Mouse (Mus musculus) spleen, postnatal 0 days (tissue): Measurements from ENCODE around the gene Nhej1. TPM values are rescaled to one million over a fixed set of nuclear protein-coding genes. Genes with fewer than 3 reads are reported as not detected.

ENCODE experiments used
- polyA plus RNA-seq: library from polyadenylated mRNA; unstranded; fragments of >200 nt; fragmentation: Nextera tagmentation; extraction: Ambion mirVana; gene quantifications from 2 replicates; pipeline ENCODE4 v1.2.1, GENCODE M21; 2015

Nhej1 gene
- 7.1 and 7.9 TPM in 2 replicates for polyA plus RNA-seq

GRCm38 (mm10) chr1:75124346-75125321 is at the start of gene Nhej1:
Nhej1 (minus strand) TSS chr1:75125200.

GRCm38 (mm10) chr1:75168472-75169464 is 43.8 kb upstream of the Nhej1 start, which contains the start of gene Zfand2b:
Zfand2b (plus strand) TSS chr1:75168646.

GRCm38 (mm10) chr1:75142301-75143261 is 17.6 kb upstream of the Nhej1 start, which contains the start of the genes Cnppd1 and Retreg2:
Cnppd1 (minus strand) TSS chr1:75142711.
Retreg2 (plus strand) TSS chr1:75142778.

GRCm38 (mm10) chr1:75133421-75134207 is 8.6 kb upstream of the Nhej1 start, which contains the start of gene Slc23a3:
Slc23a3 (minus strand) TSS chr1:75133890.

GRCm38 (mm10) chr1:74951556-74952210 is 173.3 kb downstream of the Nhej1 start, which contains the start of gene Ihh:
Ihh (minus strand) TSS chr1:74951672.

GRCm38 (mm10) chr1:74935402-74935801 is 189.6 kb downstream of the Nhej1 start, which contains the start of gene Cfap65:
Cfap65 (minus strand) TSS chr1:74935599.

Other genes starting within 250 kb of the Nhej1 start
- gene Fev, start 239.8 kb downstream of the Nhej1 start, polyA plus RNA-seq, result not detected in 2 replicates
- gene Cryba2, start 232.1 kb downstream of the Nhej1 start, polyA plus RNA-seq, result not detected in 2 replicates
- not detected in 2 replicates for gene Cfap65, start 189.6 kb downstream of the Nhej1 start, polyA plus RNA-seq
- gene Ihh, start 173.5 kb downstream of the Nhej1 start, polyA plus RNA-seq, result 1.7 and 2.4 TPM in 2 replicates
- gene Slc23a3, start 8.7 kb upstream of the Nhej1 start, polyA plus RNA-seq, result 0.94 and 1.3 TPM in 2 replicates
- gene Cnppd1, start 17.5 kb upstream of the Nhej1 start, polyA plus RNA-seq, result 67.5 and 72.4 TPM in 2 replicates
- gene Retreg2, start 17.6 kb upstream of the Nhej1 start, polyA plus RNA-seq, result 59.5 and 62.7 TPM in 2 replicates
- gene Zfand2b, start 43.4 kb upstream of the Nhej1 start, polyA plus RNA-seq, result 44.8 and 52.0 TPM in 2 replicates
- 48.6 and 54.9 TPM in 2 replicates for gene Abcb6, start 55.2 kb upstream of the Nhej1 start, polyA plus RNA-seq
- gene Ankzf1, start 67.0 kb upstream of the Nhej1 start, polyA plus RNA-seq, result 13.2 and 13.3 TPM in 2 replicates
- gene Atg9a, start 67.0 kb upstream of the Nhej1 start, polyA plus RNA-seq, result 25.2 and 26.9 TPM in 2 replicates
- 6.6 and 10.7 TPM in 2 replicates for gene Glb1l, start 85.6 kb upstream of the Nhej1 start, polyA plus RNA-seq
- 72.1 and 75.1 TPM in 2 replicates for gene Stk16, start 85.6 kb upstream of the Nhej1 start, polyA plus RNA-seq
- gene Tuba4a, start 94.7 kb upstream of the Nhej1 start, polyA plus RNA-seq, result 363 and 392 TPM in 2 replicates
- not detected in 2 replicates for gene A630095N17Rik, start 106.9 kb upstream of the Nhej1 start, polyA plus RNA-seq
- 37.0 and 38.2 TPM in 2 replicates for gene Dnajb2, start 111.2 kb upstream of the Nhej1 start, polyA plus RNA-seq
- 0.05 and 0.12 TPM in 2 replicates for gene Ptprn, start 139.3 kb upstream of the Nhej1 start, polyA plus RNA-seq
- gene Resp18, start 153.2 kb upstream of the Nhej1 start, polyA plus RNA-seq, result not detected in 2 replicates
- gene Dnpep, start 192.8 kb upstream of the Nhej1 start, polyA plus RNA-seq, result 46.6 and 54.4 TPM in 2 replicates
- 18.8 and 21.8 TPM in 2 replicates for gene Des, start 235.1 kb upstream of the Nhej1 start, polyA plus RNA-seq